9 mouse cellular contexts compared by ENCODE assay signal in the genomic region with DNA sequence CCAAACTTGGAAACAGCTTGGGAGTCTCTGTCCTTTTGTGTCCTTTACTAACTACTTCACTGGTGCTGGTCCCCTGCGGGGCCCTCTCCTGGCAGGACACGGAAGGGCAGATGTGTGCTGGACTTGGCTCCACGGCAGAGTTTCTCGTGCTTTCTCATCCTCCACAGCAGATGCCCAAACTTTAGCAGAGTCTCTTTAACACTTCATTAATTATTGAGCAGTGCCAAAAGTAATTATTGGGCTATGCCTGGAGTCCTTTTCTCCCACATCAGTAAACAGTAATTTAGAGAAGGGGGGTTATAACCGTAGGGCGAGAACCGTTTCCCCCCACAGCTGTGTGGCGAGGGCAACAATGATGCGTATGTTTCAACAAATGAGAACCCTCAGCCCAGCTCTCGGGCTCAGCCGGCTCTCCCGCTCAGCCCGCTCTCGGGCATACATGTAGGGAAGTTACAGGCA.
DNase-seq lines count a peak whose midpoint lies in the region; ATAC-seq lines count a peak whose summit lies in the region.
"Had no signal": no experiment of that assay in that cellular context is flagged by ENCODE, and none has a peak within 500 bp of the region (broad histone marks: within the 10 kb centered on the region; RNA-seq: fewer than 3 reads in every experiment).

No protein-coding gene starts in this region.

- peak; percentile 58 to 75 for DNase-seq in cerebellum, postnatal 10 days
- no peak for DNase-seq in cerebellum, adult 8-10 months
- DNase-seq in embryo, embryonic 9.5 days (ENCODE audit: extremely low spot score): peak; percentile 75
- peak; percentile 69 to 77 for DNase-seq in kidney, postnatal 4 days
- peak; percentile 44 for DNase-seq in lung, postnatal 14 days
- DNase-seq in right cerebral cortex, postnatal 25 days: peak; percentile 19
- DNase-seq in natural killer cell, adult 2 months (ENCODE audit: low spot score in 2 of 2): no peak

- peak overlapping the region; percentile 52 for H3K4me2 ChIP-seq in heart, embryonic 11.5 days

- no peaks in the 10 kb centered on the region for H3K27me3 ChIP-seq in heart, embryonic 11.5 days (ENCODE audit: control insufficient read depth, insufficient read depth, low read length)

- H3K4me3 ChIP-seq in heart, embryonic 11.5 days (ENCODE audit: low read depth, low read length): no peak overlapping the region

- no peaks in the 10 kb centered on the region for H3K36me3 ChIP-seq in heart, embryonic 11.5 days (ENCODE audit: control insufficient read depth, insufficient read depth, low read length)
- H3K36me3 ChIP-seq: G1E had no signal

- H3K9ac ChIP-seq in heart, embryonic 11.5 days (ENCODE audit: low read depth, low read length): no peak overlapping the region

- peaks cover 6% of the 10 kb centered on the region; the same call in 1 of the 2 replicates for H3K4me1 ChIP-seq in heart, embryonic 11.5 days (ENCODE audit: control insufficient read depth, insufficient read depth, low read length)

- H3K9me3 ChIP-seq in heart, embryonic 11.5 days (replicated peaks; ENCODE audit: control insufficient read depth, low read length): no peaks in the 10 kb centered on the region

- no peak for ATAC-seq in heart, embryonic 11.5 days (replicated peaks; ENCODE audit: insufficient number of reproducible peaks, low FRiP score, low TSS enrichment)

- H3K27ac ChIP-seq in heart, embryonic 11.5 days (ENCODE audit: low read depth, low read length): no peak overlapping the region

- WGBS in heart, embryonic 11.5 days (ENCODE audit: insufficient replicate concordance): 57% methylated on average over 14 of the region's 14 CpGs

Comparison
In these comparisons a context has a peak if more than half of its experiments do, and no peak if none do; other contexts are left out.
1. DNase-seq: peak in cerebellum, postnatal 10 days (2 of 2), embryo, embryonic 9.5 days (single experiment), kidney, postnatal 4 days (2 of 2), lung, postnatal 14 days (single experiment) and right cerebral cortex, postnatal 25 days (single experiment); none in cerebellum, adult 8-10 months (single experiment) and natural killer cell, adult 2 months (0 of 2).